Mouse (Mus musculus) neural tube, embryonic 12.5 days (tissue): ENCODE results near the gene Cux1. TPM values are rescaled to one million over a fixed set of nuclear protein-coding genes. Genes with fewer than 3 reads are reported as not detected.

Experiments used
- ATAC-seq: fragments of 200-750 bp; cut with Nextera tagmentation; 2 replicates; pipeline ENCODE4 v1.8.0; 2017; ENCODE audit warnings: low read depth, mild to moderate bottlenecking, moderate TSS enrichment, moderate library complexity; ENCODE audit not compliant: low FRiP score
- H3K27ac ChIP-seq: fragments of 300-500 bp; sonication (generic); 2 replicates; pipeline ENCODE4 v1.5.1; 2016
- H3K27me3 ChIP-seq: fragments of 300-500 bp; sonication (generic); replicated peaks from 2 replicates; pipeline ENCODE4 v1.6.1; 2016; ENCODE audit warnings: mild to moderate bottlenecking
- H3K36me3 ChIP-seq: fragments of 300-500 bp; sonication (generic); 2 replicates; pipeline ENCODE4 v1.6.1; 2016; ENCODE audit warnings: mild to moderate bottlenecking
- H3K4me1 ChIP-seq: fragments of 300-500 bp; sonication (generic); 2 replicates; pipeline ENCODE4 v1.6.1; 2016
- H3K4me2 ChIP-seq: fragments of 300-500 bp; sonication (generic); replicated peaks from 2 replicates; pipeline ENCODE4 v1.6.1; 2016; ENCODE audit warnings: mild to moderate bottlenecking
- H3K4me3 ChIP-seq: fragments of 300-500 bp; sonication (generic); 2 replicates; pipeline ENCODE4 v1.5.1; 2016
- H3K9ac ChIP-seq: fragments of 300-500 bp; sonication (generic); 2 replicates; pipeline ENCODE4 v1.6.1; 2016; ENCODE audit warnings: mild to moderate bottlenecking
- H3K9me3 ChIP-seq: fragments of 300-500 bp; sonication (generic); 2 replicates; pipeline ENCODE4 v1.6.1; 2016; ENCODE audit warnings: mild to moderate bottlenecking
- WGBS: fragments of 180-500 bp; shearing (Covaris S2); methylation state at CpG from one replicate; pipeline ENCODE4 v1.1.7; 2016; 5-methylcytosine and 5-hydroxymethylcytosine counted together
- microRNA-seq: library from miRNA; unstranded; fragments of <30 nt; microRNA quantifications from one replicate; pipeline ENCODE4, GENCODE M21; 2017
- polyA plus RNA-seq: library from polyadenylated mRNA; unstranded; fragments of >200 nt; fragmentation: Nextera tagmentation; extraction: Ambion mirVana; gene quantifications from 2 replicates; pipeline ENCODE4 v1.2.1, GENCODE M21; 2016

Gene Cux1
- polyA plus RNA-seq, 1 experiment from 2014 or later = 117 TPM

DNA sequence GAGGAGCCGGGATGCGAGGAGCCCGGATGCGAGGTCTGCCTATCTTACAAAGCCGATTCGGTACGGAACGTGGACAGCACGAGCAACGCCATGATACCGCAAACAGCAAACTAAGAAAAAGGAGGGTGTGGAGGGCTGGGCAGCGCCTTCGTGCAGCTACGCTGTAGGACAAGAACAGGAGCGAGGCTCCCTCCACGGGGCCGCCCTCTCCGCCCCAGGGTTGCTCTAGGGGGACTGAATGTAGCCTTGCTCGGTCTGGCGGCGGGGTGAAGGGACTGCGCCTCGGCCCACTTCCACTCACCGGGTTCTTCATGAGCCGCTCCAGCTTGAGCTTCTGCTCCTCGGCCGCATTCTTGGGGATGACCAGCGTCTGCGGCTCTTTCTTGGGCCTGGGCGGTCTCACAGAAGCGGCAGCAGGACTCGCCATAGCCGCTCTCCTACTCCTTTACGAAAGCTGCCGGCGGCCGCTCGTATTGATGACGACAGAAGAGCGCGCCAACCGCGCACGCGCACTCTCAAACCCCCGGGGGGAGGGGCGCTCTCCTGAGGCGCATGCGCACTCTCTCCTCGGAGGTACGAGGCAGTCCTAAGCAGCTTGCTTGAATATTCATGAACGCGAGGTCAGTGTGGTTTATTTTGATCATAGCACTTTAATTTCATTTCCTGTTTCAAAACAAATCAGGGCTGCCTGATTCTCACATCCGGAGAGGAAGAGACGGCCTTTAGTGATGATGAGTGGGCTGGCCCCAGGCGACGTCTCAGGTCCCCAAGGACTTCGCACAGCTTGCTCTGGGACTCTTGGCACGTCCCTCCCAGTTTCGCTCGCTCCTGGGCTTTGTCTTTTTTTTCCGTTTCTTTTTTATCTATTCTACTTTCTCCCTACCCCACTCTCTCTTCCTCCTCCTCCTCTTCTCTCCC lies 368.6 kb downstream of the Cux1 start, which contains the start of gene Prkrip1:
Gene Prkrip1, minus strand, starts transcription at position 490 of the 918 bp plus-strand sequence.
- Histone ChIP-seq H3K27ac (peak within 1 kb of the TSS; percentile 46), H3K36me3 (peaks cover 35% of the 10 kb centered on the region), H3K27me3 (no peaks in the 10 kb centered on the region), H3K4me1 (peaks cover 6% of the 10 kb centered on the region), H3K9ac (peak within 1 kb of the TSS; percentile 75), H3K4me3 (peak within 1 kb of the TSS; percentile 73), H3K9me3 (peaks cover 4% of the 10 kb centered on the region; the same call in 1 of the 2 replicates), H3K4me2 (peak within 1 kb of the TSS; percentile 90)
- peak; percentile 80 for ATAC-seq
- under 1% methylated on average over 62 of the region's 62 CpGs for WGBS

Small RNAs within 50 kb of the gene (microRNA-seq; reads per million reads assigned to microRNA genes)
- not detected for gene Mir721

Other genes with a start within 250 kb of the Cux1 start
- gene Myl10, start 125.7 kb upstream of the Cux1 start, polyA plus RNA-seq = not detected in 2 replicates